Mouse (Mus musculus): Measurements from ENCODE around the gene Klhl29. TPM values are rescaled to one million over a fixed set of nuclear protein-coding genes. Genes with fewer than 3 reads are reported as not detected.
A peak's percentile ranks its signal among the peaks of the same experiment; 100 is the strongest.

The Klhl29 gene
- polyA plus RNA-seq, 1 experiment = 6.1 TPM

GRCm38 (mm10) chr12:5204071-5204840, 171.2 kb downstream of the Klhl29 start:
- H3K27ac ChIP-seq (ENCODE audit: insufficient read depth, low read length) = no peak overlapping the region
- H3K4me3 ChIP-seq (ENCODE audit: insufficient read depth, low read length) = no peak overlapping the region
- no peak for TF ChIP-seq CTCF (IDR thresholded peaks at IDR 0.05; ENCODE audit: borderline replicate concordance, insufficient read depth, low read length)
- TF ChIP-seq POLR2A (IDR thresholded peaks at IDR 0.05; ENCODE audit: low read depth, low read length) = no peak
- H3K4me1 ChIP-seq (ENCODE audit: control insufficient read depth, insufficient read depth, low read length) = peaks cover 7% of the 10 kb centered on the region

- H3K4me3 ChIP-seq (ENCODE audit: insufficient read depth, low read length) = no peak overlapping the region
- TF ChIP-seq POLR2A (IDR thresholded peaks at IDR 0.05; ENCODE audit: low read depth, low read length) (no peak), CTCF (IDR thresholded peaks at IDR 0.05; ENCODE audit: borderline replicate concordance, insufficient read depth, low read length) (no peak)
Measured at GRCm38 (mm10) chr12:5203385-5203784, 172.1 kb downstream of the Klhl29 start.

DNA sequence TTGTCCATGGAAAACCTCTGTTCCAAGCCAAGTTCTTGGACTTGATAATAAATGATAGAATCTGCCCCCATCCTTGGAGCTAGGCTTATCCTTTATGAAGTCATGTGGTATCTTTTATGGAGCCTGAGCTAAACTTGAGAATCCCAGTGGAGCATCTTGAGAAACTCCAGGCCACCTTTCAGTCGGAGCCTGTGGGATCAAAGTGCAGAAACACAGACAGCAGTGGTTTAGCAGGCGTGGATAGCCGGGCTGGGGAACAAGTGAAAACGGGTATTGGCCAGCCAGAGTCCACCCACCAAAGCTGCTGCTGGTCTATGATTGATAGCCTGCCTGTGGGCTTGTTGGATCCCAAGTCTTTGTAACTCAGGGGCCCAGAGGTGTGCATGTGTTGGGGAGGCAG, 177.2 kb downstream of the Klhl29 start:
- H3K4me3 ChIP-seq (ENCODE audit: insufficient read depth, low read length) = no peak overlapping the region
- TF ChIP-seq CTCF (IDR thresholded peaks at IDR 0.05; ENCODE audit: borderline replicate concordance, insufficient read depth, low read length) (no peak), POLR2A (IDR thresholded peaks at IDR 0.05; ENCODE audit: low read depth, low read length) (no peak)
- no peaks in the 10 kb centered on the region for H3K4me1 ChIP-seq (ENCODE audit: control insufficient read depth, insufficient read depth, low read length)
- no peak overlapping the region for H3K27ac ChIP-seq (ENCODE audit: insufficient read depth, low read length)

More at GRCm38 (mm10) chr12:5203385-5203784, 172.1 kb downstream of the Klhl29 start:
- H3K27ac ChIP-seq (ENCODE audit: insufficient read depth, low read length) = no peak overlapping the region
- H3K4me1 ChIP-seq (ENCODE audit: control insufficient read depth, insufficient read depth, low read length) = peaks cover 7% of the 10 kb centered on the region

GRCm38 (mm10) chr12:5194176-5194575, 181.3 kb downstream of the Klhl29 start:
- H3K4me3 ChIP-seq (ENCODE audit: insufficient read depth, low read length) = no peak overlapping the region
- no peak for TF ChIP-seq POLR2A (IDR thresholded peaks at IDR 0.05; ENCODE audit: low read depth, low read length)
- TF ChIP-seq CTCF (IDR thresholded peaks at IDR 0.05; ENCODE audit: borderline replicate concordance, insufficient read depth, low read length) = no peak
- H3K27ac ChIP-seq (ENCODE audit: insufficient read depth, low read length) = no peak overlapping the region
- H3K4me1 ChIP-seq (ENCODE audit: control insufficient read depth, insufficient read depth, low read length) = peaks cover 2% of the 10 kb centered on the region; the same call in 1 of the 2 replicates

- no peak overlapping the region for H3K4me3 ChIP-seq (ENCODE audit: insufficient read depth, low read length)
- peaks cover 2% of the 10 kb centered on the region; the same call in 1 of the 2 replicates for H3K4me1 ChIP-seq (ENCODE audit: control insufficient read depth, insufficient read depth, low read length)
- no peak overlapping the region for H3K27ac ChIP-seq (ENCODE audit: insufficient read depth, low read length)
- TF ChIP-seq CTCF (IDR thresholded peaks at IDR 0.05; ENCODE audit: borderline replicate concordance, insufficient read depth, low read length) (no peak), POLR2A (IDR thresholded peaks at IDR 0.05; ENCODE audit: low read depth, low read length) (no peak)
Measured at GRCm38 (mm10) chr12:5192380-5192718, 183.1 kb downstream of the Klhl29 start.

- Histone ChIP-seq H3K4me3 (ENCODE audit: insufficient read depth, low read length) (no peak overlapping the region), H3K27ac (ENCODE audit: insufficient read depth, low read length) (peak overlapping the region; percentile 40), H3K4me1 (ENCODE audit: control insufficient read depth, insufficient read depth, low read length) (peaks cover 2% of the 10 kb centered on the region)
- TF ChIP-seq POLR2A (IDR thresholded peaks at IDR 0.05; ENCODE audit: low read depth, low read length) (no peak), CTCF (IDR thresholded peaks at IDR 0.05; ENCODE audit: borderline replicate concordance, insufficient read depth, low read length) (no peak)
Measured at GRCm38 (mm10) chr12:5191628-5192379, 183.7 kb downstream of the Klhl29 start.

- peaks cover 2% of the 10 kb centered on the region for H3K4me1 ChIP-seq (ENCODE audit: control insufficient read depth, insufficient read depth, low read length)
- TF ChIP-seq CTCF (IDR thresholded peaks at IDR 0.05; ENCODE audit: borderline replicate concordance, insufficient read depth, low read length) (no peak), POLR2A (IDR thresholded peaks at IDR 0.05; ENCODE audit: low read depth, low read length) (no peak)
- no peak overlapping the region for H3K4me3 ChIP-seq (ENCODE audit: insufficient read depth, low read length)
- peak overlapping the region; percentile 40; the same call in 1 of the 2 replicates for H3K27ac ChIP-seq (ENCODE audit: insufficient read depth, low read length)
Measured at GRCm38 (mm10) chr12:5191206-5191605, 184.3 kb downstream of the Klhl29 start.

DNA sequence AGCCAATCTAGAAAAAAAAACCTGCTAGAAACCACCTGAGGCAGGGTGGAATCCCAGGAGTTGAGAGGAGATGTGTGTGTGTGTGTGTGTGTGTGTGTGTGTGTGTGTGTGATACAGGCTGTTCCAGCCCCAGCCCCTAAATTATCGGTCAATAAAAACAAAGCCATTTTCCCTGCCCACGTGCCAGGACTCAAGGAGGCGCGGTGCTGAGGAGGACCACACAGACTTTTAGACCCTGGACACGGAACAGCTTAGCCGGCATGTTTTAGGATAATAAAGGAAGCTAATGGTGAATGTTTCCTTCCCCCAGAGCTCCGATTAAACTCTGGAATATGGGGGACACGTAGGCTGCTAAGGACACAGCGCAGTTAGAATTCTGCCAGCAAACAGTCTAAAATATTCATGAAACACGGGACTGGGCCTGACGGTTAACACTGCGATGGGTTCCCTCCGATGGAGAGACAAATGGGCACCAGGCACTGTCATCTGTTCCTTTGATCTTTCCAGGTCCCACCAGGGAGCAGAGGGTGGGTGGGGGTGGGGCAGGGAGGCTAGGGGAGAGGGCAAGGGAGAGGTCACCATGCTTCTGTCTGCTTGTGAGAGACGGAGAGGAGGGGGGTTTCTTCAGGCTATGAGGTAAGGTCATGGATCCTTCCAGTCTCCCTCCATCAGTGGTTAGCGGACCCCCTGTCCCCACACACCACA, 185.9 kb downstream of the Klhl29 start:
- TF ChIP-seq POLR2A (IDR thresholded peaks at IDR 0.05; ENCODE audit: low read depth, low read length) (no peak), CTCF (IDR thresholded peaks at IDR 0.05; ENCODE audit: borderline replicate concordance, insufficient read depth, low read length) (no peak)
- H3K27ac ChIP-seq (ENCODE audit: insufficient read depth, low read length) = no peak overlapping the region
- peaks cover 2% of the 10 kb centered on the region for H3K4me1 ChIP-seq (ENCODE audit: control insufficient read depth, insufficient read depth, low read length)
- no peak overlapping the region for H3K4me3 ChIP-seq (ENCODE audit: insufficient read depth, low read length)

DNA sequence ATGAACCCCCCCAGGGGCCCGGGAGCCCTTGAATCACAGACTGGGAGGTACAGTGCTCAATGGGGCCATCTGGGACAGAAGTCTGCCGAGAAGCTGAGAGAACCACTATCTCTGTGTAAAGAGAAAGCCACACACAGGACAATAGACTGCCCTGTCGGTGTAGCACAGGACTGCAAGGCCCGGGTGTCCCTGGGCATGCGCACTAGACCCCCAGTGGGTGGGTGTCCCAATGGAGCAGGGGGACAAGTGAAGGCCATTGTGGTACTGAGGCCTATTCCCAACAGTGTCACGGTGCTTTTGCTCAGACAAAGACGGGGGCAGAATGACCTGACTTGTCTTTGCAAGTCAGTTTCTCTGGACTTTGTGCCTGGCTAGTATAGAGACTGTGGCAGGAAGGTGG, 186.6 kb downstream of the Klhl29 start:
- no peak for TF ChIP-seq POLR2A (IDR thresholded peaks at IDR 0.05; ENCODE audit: low read depth, low read length)
- no peak for TF ChIP-seq CTCF (IDR thresholded peaks at IDR 0.05; ENCODE audit: borderline replicate concordance, insufficient read depth, low read length)
- H3K4me1 ChIP-seq (ENCODE audit: control insufficient read depth, insufficient read depth, low read length) = peaks cover 2% of the 10 kb centered on the region
- H3K4me3 ChIP-seq (ENCODE audit: insufficient read depth, low read length) = no peak overlapping the region
- H3K27ac ChIP-seq (ENCODE audit: insufficient read depth, low read length) = no peak overlapping the region
